Mouse (Mus musculus): ENCODE data around the gene Rap1gap. TPM values are rescaled to one million over a fixed set of nuclear protein-coding genes. Genes with fewer than 3 reads are reported as not detected.

The Rap1gap gene
- polyA plus RNA-seq, 1 experiment from 2014 or later: 22.7 TPM

GRCm38 (mm10) chr4:137777866-137778265, 113.3 kb downstream of the Rap1gap start:
- Histone ChIP-seq H3K9ac (no peak overlapping the region), H3K4me3 (replicated peaks) (no peak overlapping the region), H3K4me2 (replicated peaks) (no peak overlapping the region), H3K27ac (no peak overlapping the region), H3K36me3 (no peaks in the 10 kb centered on the region), H3K27me3 (replicated peaks) (no peaks in the 10 kb centered on the region), H3K9me3 (no peaks in the 10 kb centered on the region), H3K4me1 (replicated peaks) (no peaks in the 10 kb centered on the region; the same call in 1 of the 2 replicates)
- no peak for ATAC-seq
- 92% methylated on average over 4 of the region's 4 CpGs for WGBS

GRCm38 (mm10) chr4:137778397-137779184, 114.1 kb downstream of the Rap1gap start:
- no peak overlapping the region for H3K4me2 ChIP-seq (replicated peaks)
- no peak overlapping the region for H3K4me3 ChIP-seq (replicated peaks)
- H3K27ac ChIP-seq: no peak overlapping the region
- peaks cover 3% of the 10 kb centered on the region for H3K4me1 ChIP-seq (replicated peaks)
- no peaks in the 10 kb centered on the region for H3K9me3 ChIP-seq
- H3K9ac ChIP-seq: no peak overlapping the region
- H3K27me3 ChIP-seq (replicated peaks): no peaks in the 10 kb centered on the region
- 84% methylated on average over 17 of the region's 17 CpGs for WGBS
- no peak for ATAC-seq
- no peaks in the 10 kb centered on the region for H3K36me3 ChIP-seq

Other genes with a start within 250 kb of the Rap1gap start
- gene Cela3b, start 234.2 kb upstream of the Rap1gap start, polyA plus RNA-seq (2015; fragmentation: Nextera tagmentation; extraction: Ambion mirVana): 74.8 and 281 TPM in 2 replicates
- gene 1700013G24Rik, start 211.4 kb upstream of the Rap1gap start, polyA plus RNA-seq (2015; fragmentation: Nextera tagmentation; extraction: Ambion mirVana): not detected in 2 replicates
- 20.9 and 23.0 TPM in 2 replicates for gene Hspg2, start 196.0 kb upstream of the Rap1gap start, polyA plus RNA-seq (2015; fragmentation: Nextera tagmentation; extraction: Ambion mirVana)
- gene Ldlrad2, start 90.2 kb upstream of the Rap1gap start, polyA plus RNA-seq (2015; fragmentation: Nextera tagmentation; extraction: Ambion mirVana): not detected in 2 replicates
- 61.2 and 62.0 TPM in 2 replicates for gene Usp48, start 71.0 kb upstream of the Rap1gap start, polyA plus RNA-seq (2015; fragmentation: Nextera tagmentation; extraction: Ambion mirVana)
- 3.8 and 4.6 TPM in 2 replicates for gene Alpl, start 131.7 kb downstream of the Rap1gap start, polyA plus RNA-seq (2015; fragmentation: Nextera tagmentation; extraction: Ambion mirVana)
- 56.0 and 60.1 TPM in 2 replicates for gene Ece1, start 197.5 kb downstream of the Rap1gap start, polyA plus RNA-seq (2015; fragmentation: Nextera tagmentation; extraction: Ambion mirVana)